Mouse (Mus musculus): Measurements from ENCODE around the gene Smim5.

GRCm38 (mm10) chr11:115857936-115858335 is 41.8 kb upstream of the Smim5 start:
- TF ChIP-seq CTCF (IDR thresholded peaks at IDR 0.05; ENCODE audit: insufficient read depth, low read depth, low read length) (no peak), POLR2A (IDR thresholded peaks at IDR 0.05; ENCODE audit: insufficient read depth, low read depth, low read length) (no peak)

Measured in olfactory bulb, adult 2 months (tissue).